12 mouse cellular contexts compared by ENCODE assay signal in the genomic region with DNA sequence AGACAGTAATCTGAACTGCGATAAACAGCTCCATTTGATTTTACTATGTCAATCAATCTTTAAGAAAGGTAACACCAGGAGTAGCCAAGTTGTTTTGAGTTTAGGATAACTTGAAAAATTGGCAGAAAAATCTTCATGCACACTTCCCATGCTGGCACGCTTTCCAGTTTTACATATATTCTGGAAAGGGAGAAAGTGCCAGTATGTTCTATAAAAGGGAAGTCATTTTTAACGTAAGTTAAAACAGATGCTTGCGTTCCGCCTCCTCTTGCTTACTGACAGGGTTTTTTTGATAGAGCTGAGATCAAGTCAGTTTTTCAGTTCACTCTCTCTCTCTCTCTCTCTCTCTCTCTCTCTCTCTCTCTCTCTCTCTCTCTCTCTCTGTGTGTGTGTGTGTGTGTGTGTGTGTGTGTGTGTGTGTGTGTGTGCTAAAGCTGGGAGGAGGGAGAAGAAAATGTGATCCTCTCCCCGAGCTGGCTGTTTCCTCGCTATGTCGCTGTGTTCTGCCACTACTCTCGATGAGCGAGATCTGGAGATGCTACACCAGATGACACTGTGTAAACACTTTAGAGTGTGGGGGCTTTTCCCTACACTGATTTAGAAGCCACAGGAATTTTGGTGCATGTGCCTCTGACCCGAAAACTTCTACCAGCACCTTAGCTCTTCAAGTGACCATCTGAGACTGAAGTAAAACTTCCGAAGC.
A peak's percentile ranks its signal among the peaks of the same experiment; 100 is the strongest.
DNase-seq lines count a peak whose midpoint lies in the region; ATAC-seq lines count a peak whose summit lies in the region.
"Had no signal": no experiment of that assay in that cellular context is flagged by ENCODE, and none has a peak within 500 bp of the region (broad histone marks: within the 10 kb centered on the region; RNA-seq: fewer than 3 reads in every experiment).

No protein-coding gene starts in this region.

- whole genome bisulfite sequencing in heart, embryonic 14.5 days, result 38% methylated on average over 12 of the region's 12 CpGs
- 59% methylated on average over 12 of the region's 12 CpGs for WGBS in embryonic facial prominence, embryonic 10.5 days
- WGBS in limb, embryonic 13.5 days, result 15% methylated on average over 12 of the region's 12 CpGs

- H3K9ac ChIP-seq in heart, embryonic 14.5 days (ENCODE audit: low read length), result peak overlapping the region; percentile 25; the same call in 1 of the 2 replicates
- peak overlapping the region; percentile 46 for H3K9ac ChIP-seq in limb, embryonic 13.5 days
- H3K9ac ChIP-seq: liver, embryonic 13.5 days had no signal

- no peaks in the 10 kb centered on the region for H3K27me3 ChIP-seq in heart, embryonic 14.5 days (ENCODE audit: control insufficient read depth, insufficient read depth, low read length)
- H3K27me3 ChIP-seq in embryonic facial prominence, embryonic 10.5 days (replicated peaks; ENCODE audit: low read depth, poor library complexity, severe bottlenecking), result no peaks in the 10 kb centered on the region
- H3K27me3 ChIP-seq in limb, embryonic 13.5 days, result no peaks in the 10 kb centered on the region
- H3K27me3 ChIP-seq: liver, embryonic 13.5 days had no signal

- peaks cover 0 to 15% of the 10 kb centered on the region in 2 experiments; a peak in 2 of 4 replicates for H3K4me1 ChIP-seq in heart, embryonic 14.5 days (ENCODE audit: control insufficient read depth in 2 of 2, insufficient read depth in 2 of 2, low read length in 2 of 2)
- H3K4me1 ChIP-seq in embryonic facial prominence, embryonic 10.5 days, result peaks cover 16% of the 10 kb centered on the region
- peaks cover 18% of the 10 kb centered on the region for H3K4me1 ChIP-seq in limb, embryonic 13.5 days
- H3K4me1 ChIP-seq: liver, embryonic 13.5 days had no signal

- H3K27ac ChIP-seq in heart, embryonic 14.5 days (replicated peaks in 1 of 2; ENCODE audit: control insufficient read depth in 1 of 2, insufficient read depth in 1 of 2, low read depth in 2 of 2, low read length in 2 of 2), result no peak overlapping the region
- 0 out of 2 replicates have a peak overlapping the region, but pooled peaks have one; percentile 14 for H3K27ac ChIP-seq in embryonic facial prominence, embryonic 10.5 days (replicated peaks)
- no peak overlapping the region; the same call in 1 of the 2 replicates for H3K27ac ChIP-seq in limb, embryonic 13.5 days
- H3K27ac ChIP-seq: liver, embryonic 13.5 days had no signal

- intact Hi-C loops in heart, postnatal 25 days (cut with DNase I), result no loop called here

- H3K36me3 ChIP-seq in heart, embryonic 14.5 days (ENCODE audit: control insufficient read depth, insufficient read depth, low read length), result no peaks in the 10 kb centered on the region
- H3K36me3 ChIP-seq in embryonic facial prominence, embryonic 10.5 days (replicated peaks), result no peaks in the 10 kb centered on the region
- H3K36me3 ChIP-seq in limb, embryonic 13.5 days, result no peaks in the 10 kb centered on the region
- H3K36me3 ChIP-seq: liver, embryonic 13.5 days had no signal

- ATAC-seq in heart, embryonic 14.5 days (ENCODE audit: insufficient number of reproducible peaks, insufficient read depth, low FRiP score, low read depth), result no peak
- ATAC-seq in limb, embryonic 13.5 days (ENCODE audit: low FRiP score, low read depth), result peak; percentile 55

- H3K4me3 ChIP-seq in heart, embryonic 14.5 days (ENCODE audit: control insufficient read depth in 1 of 2, insufficient read depth in 1 of 2, low read depth in 1 of 2, low read length in 2 of 2), result no peak overlapping the region; a peak in 1 of 4 replicates
- peak overlapping the region; percentile 26; the same call in 1 of the 2 replicates for H3K4me3 ChIP-seq in embryonic facial prominence, embryonic 10.5 days
- H3K4me3 ChIP-seq in limb, embryonic 13.5 days, result peak overlapping the region; percentile 28
- H3K4me3 ChIP-seq: liver, embryonic 13.5 days had no signal

- no peak for DNase-seq in heart, postnatal 25 days (ENCODE audit: low spot score)
- peak; percentile 57 for DNase-seq in 3T3-L1 (ENCODE audit: low read depth, low spot score)
- DNase-seq in embryonic facial prominence, embryonic 10.5 days (ENCODE audit: low spot score), result peak; percentile 15
- DNase-seq in adrenal gland, adult 8-10 months, result no peak
- DNase-seq in cerebellum, adult 11-12 months, result no peak
- no peak for DNase-seq in cerebellum, adult 9-10 months
- DNase-seq: cerebellum, postnatal 25 days; kidney, postnatal 10 days; liver, embryonic 13.5 days; midbrain, embryonic 14.5 days had no signal

- H3K4me2 ChIP-seq in heart, embryonic 14.5 days (ENCODE audit: low read length), result peak overlapping the region; percentile 56
- peak overlapping the region; percentile 60 for H3K4me2 ChIP-seq in limb, embryonic 13.5 days (replicated peaks)
- H3K4me2 ChIP-seq: liver, embryonic 13.5 days had no signal

- no peaks in the 10 kb centered on the region for H3K9me3 ChIP-seq in heart, embryonic 14.5 days (ENCODE audit: control insufficient read depth, low read length)
- no peaks in the 10 kb centered on the region for H3K9me3 ChIP-seq in embryonic facial prominence, embryonic 10.5 days
- H3K9me3 ChIP-seq in limb, embryonic 13.5 days, result no peaks in the 10 kb centered on the region
- H3K9me3 ChIP-seq: liver, embryonic 13.5 days had no signal

Comparison
In these comparisons a context has a peak if more than half of its experiments do, and no peak if none do; other contexts are left out.
1. H3K4me3 ChIP-seq: peak in embryonic facial prominence, embryonic 10.5 days (single experiment) and limb, embryonic 13.5 days (single experiment); none in heart, embryonic 14.5 days (0 of 2).
2. DNase-seq: peak in 3T3-L1 (single experiment) and embryonic facial prominence, embryonic 10.5 days (single experiment); none in heart, postnatal 25 days (single experiment), adrenal gland, adult 8-10 months (single experiment), cerebellum, adult 11-12 months (single experiment) and cerebellum, adult 9-10 months (single experiment).